Mouse (Mus musculus) NIH3T3 (cell line): ENCODE data around the gene Pip4k2c.
"Not testable (repeated sequence)": the region's sequence is repeated elsewhere in the genome, so short reads cannot be mapped to it uniquely, and the experiment has no call there.

ENCODE experiments used
- DNase-seq: peaks from one replicate; pipeline ENCODE4 v3.0.0-alpha.2; 2012; ENCODE audit warnings: low read depth

The Pip4k2c gene

DNA sequence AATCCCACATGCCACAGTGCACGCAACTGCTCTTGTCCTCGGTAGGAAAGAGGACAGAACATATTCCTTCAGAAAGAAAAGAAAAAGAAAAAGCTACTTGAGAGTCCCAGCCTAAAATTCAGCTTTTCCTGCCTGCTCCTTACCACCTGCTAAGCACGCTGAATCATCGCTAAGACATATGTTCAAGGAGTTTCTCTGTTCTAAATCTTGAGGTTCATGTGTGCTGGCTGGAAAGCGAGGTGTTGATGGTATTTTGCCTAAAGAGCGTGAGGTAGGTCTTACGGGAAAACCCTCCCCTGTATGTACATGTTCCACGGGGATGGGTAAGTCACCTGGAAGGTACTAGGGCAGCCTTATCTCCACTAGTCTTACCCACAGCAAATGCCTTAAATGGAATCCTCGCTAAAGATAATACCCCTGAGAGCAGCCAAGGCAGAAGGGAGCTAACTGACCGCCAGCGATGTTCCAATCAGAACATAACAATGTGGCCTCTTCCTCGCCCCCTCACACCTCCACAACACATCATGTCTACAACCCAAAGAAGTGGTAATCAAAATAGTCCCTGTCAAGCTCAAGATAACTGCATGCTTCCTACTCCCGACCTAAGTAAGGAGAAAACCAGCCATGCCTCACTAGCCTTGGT is 1.3 kb downstream of the Pip4k2c start:
- DNase-seq = no peak

DNA sequence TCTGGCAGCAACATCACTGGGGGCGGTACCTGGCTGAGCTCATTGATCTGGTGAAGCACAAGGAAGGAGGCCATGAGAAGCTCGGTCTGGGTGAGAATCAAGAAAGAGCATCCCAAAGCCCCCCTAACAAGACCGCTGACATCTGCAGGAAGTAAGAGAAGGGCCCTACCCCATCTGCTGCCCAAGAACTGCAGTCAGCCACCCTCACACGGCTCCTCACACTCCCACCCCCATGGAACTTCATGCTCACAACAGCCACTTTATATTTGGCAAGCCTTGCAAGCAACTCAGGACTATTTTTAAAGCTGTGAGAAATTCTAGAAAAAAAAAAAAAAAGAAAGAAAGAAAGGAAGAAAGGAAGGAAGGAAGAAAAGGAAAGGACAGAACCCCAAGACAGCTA is 2.5 kb downstream of the Pip4k2c start:
- DNase-seq = no peak

DNA sequence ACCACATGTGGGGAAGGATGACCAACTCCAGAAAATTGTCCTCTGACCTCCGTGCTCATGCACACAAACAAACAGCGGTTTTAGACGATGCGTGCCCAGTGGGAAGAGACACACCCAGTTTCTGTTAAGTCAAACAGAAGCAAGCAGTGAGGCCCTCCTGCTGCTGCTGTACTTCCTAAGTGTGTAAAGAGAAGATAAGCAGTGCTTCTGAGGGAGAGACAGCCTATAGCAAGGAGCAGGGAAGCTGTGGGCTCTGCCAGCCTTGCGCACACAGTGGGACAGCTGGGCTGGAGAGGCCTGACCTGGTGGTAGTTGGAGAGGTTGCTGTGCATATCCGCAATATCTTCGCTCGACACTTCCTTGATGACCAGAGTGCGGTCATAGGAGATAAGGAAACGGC is 6.0 kb downstream of the Pip4k2c start:
- no peak for DNase-seq

DNA sequence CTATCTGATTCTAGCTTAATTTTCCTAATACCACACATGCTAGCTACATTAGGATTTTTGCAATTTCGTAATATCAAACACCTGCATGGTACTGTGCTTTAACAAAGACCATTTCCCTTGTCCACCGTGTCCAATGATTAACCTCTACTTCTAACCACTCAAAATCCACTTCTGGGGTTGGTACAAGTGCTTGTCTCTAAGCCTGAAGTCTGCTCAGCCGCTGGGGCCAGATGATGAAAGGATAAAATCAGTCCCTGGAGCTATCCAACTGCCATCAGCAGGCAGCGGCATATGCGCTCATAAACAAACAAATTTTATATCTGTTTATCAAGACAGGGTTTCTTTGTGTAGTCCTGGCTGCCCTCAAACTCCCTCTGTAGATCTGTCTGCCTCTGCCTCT is 6.8 kb downstream of the Pip4k2c start:
- no peak for DNase-seq

DNA sequence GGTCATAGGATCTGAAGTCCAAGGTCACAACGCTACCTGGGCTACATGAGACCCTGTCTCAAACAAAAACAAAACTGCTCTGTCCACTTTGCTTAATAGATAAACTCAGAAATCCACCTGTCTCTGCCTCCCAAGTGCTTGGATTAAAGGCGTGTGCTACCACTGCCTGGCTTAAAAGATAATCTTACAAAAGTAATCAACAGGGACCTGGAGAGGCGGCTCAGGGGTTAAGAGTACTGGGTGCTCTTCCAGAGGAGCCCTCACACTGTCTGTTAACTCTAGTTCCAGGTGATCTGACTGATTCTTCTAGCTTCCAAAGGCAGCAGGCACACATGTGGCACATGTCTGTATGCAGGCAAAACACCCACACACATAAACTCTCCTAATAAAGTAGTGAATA is 8.3 kb downstream of the Pip4k2c start:
- DNase-seq = no peak

DNA sequence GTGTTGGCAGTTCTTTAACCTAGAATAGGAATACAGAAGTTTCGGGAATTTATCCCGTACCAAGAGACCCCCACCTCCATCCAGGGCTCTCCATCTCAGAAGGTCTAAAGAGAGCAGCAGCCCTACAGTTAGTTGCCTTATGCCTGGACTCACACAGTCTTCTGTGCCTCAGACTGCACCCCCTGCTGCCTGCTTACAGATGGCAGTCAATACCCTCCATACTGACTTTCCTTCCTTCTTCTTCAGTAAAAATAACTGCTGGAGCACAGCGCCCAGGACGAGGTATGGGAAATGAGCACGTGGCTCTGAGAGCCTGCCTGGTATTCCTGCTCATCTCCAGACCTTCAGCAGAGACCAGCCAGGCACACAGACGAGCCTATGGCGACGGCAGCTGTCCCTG is 11.1 kb downstream of the Pip4k2c start:
- DNase-seq = peak; percentile 35

DNA sequence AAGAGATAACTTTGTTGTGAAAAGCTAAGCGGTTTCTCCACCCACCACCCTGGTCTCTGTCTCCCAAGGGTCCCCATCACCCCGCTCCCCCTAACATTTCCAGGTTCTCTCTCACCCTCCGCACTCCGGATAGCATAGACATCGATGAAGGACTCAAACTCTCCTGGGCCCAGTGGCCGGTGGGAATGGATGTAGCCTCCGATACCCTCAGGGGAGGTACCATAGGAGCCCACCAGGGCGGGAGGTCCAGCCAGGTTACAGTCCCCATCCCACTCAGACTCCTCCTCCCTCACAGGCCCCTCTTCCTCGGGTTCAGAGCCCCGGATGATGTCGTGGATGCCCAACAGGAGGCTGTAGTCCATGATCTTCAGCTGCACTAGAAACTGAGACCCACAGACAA is 11.9 kb downstream of the Pip4k2c start:
- DNase-seq = no peak

DNA sequence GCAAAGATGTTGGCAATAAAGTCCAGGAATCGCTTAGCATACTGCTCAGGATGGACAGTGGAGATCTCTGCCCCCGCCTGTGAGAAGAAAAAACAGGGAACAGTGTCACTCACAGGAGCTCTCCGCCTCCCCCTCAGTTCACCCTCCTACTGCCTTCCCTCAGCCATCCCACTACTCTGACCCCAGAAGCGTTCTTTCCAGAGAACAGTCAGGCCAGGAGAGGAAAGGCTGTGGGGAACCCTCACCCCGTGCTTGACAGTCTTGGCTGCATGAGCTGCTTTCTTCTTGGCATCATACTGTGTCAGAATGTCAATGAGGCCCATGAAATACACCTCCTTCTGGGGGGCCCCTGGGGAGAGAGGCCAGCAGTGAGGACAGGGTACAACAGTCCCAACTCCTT is 12.3 kb downstream of the Pip4k2c start:
- DNase-seq = no peak

DNA sequence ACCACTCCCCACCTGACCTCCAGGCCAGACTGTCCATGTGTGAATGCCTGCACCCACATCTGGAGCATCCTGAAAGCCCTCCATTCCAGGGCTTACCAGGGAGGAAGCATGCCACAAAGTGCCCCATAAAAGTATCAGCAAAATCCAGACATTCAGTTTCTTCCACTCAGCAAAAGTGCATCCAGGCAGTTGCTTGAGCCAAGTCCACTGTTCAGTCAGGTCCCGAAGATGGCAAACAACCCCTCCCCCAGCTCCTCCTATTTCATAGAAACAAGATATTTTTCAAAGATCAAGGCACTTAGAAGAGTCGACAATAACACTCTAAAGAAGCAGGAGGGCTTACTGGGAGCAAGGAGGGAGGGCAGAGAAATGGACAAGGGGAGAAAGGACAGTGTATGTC is 12.9 kb downstream of the Pip4k2c start:
- no peak for DNase-seq

DNA sequence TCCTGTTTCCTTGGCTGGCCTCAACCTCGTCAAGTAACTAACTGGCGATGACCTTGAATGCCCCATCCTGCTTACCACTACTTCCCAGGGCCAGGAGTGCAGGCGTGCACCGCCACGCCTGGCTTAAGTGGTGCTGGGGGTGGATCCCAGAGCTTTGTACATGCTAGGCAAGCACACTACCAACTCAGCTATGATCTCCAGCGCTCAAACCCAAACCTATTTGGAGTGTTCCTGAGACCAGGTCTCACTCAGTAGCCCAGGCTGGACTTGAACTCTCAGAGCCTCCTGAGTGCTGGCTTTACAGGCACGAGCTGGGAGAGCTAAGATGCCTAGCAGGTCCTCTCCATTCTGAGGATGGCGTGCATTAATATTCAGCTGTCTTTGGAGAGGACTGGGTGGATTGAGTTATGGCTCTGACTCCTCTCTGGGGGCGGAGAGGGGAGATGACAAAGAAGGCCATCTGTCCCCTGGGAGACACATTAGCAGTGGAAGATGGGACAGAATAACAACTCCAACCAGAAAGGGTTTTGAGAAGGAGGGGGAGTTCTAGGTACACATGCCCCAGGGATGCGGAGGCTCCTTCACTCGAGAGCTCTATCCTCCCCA is 13.8 kb downstream of the Pip4k2c start:
- no peak for DNase-seq

DNA sequence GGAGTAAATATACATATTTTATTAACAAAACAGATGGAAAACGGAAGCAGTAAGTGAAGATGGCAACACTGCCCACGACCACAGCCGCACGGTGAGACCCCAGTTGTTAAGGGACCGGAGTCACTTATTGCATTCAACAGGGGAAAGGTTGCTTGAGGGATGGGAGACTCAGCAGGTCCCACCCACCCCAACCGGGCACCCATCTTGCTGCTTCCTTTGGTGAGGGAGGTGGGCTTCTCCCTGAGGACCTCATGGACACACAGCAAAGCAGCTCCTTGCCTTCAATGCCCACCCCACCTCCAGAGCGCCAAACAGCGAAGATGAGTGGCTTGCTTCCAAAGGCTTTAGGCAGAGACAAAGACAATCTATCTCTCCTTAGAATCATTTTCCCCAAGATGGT is 14.3 kb downstream of the Pip4k2c start:
- no peak for DNase-seq

DNA sequence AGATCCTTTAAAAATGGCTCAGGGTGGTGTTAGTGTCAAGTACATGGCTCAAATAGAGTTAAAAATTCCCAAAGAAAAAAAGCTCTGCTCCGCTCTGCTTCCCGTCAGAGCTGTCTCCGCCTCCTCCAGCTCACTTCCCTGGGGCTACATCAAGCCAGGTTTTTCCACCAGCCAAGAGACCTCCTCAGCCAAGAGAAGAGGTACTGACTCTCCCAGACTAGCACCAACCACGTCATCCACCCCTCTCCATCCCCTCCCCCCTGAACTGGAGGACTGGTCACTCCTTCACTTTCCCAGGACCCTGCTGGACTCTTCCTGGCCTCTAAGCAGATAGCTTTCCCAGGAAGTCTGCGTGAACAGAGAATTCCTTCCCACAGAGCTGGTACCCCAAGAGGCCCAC is 15.0 kb downstream of the Pip4k2c start:
- DNase-seq = peak; percentile 95

DNA sequence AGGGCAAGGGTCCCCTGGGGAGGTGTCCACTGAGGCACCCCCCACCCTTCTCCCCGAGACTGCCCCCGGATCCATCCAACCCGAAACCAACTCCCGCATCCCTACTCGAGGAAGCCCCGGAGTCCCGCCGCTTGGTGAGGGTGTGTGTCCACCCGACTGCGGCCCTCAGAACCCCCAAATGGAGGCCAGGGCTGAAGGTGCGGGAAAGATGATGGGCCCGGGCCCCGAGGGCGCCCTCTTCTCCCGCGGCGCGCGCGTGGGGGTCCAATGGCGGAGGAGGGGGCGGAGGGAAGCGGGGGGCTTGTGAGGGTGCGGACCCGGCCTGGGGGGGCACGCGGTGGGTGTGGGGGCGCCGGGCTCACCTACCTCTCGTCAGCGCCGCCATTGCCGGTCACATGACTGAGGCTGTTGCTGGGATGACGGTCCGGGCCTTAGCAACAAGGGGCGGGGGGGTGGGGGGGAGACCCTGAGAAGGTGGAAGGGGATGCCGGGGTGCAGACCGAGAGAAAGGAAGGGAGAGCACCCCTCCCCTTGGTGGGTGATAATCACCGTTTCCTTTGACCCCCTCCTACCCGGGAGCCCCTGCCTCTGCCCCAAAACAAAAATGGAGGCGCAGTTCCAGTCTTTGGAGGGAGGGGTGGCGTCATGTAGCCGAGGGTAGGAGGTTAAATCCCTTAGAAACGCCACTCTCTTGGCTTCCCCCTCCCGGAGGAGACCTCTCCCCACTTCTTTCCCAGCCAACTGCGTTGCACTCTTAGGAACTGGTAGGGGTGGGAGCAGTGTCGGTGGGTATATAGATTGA is 15.9 kb downstream of the Pip4k2c start, which contains the start of gene Dtx3:
TSS of gene Dtx3 (minus strand) at position 401 of the 802 bp plus-strand sequence.
- DNase-seq = peak; percentile 75

DNA sequence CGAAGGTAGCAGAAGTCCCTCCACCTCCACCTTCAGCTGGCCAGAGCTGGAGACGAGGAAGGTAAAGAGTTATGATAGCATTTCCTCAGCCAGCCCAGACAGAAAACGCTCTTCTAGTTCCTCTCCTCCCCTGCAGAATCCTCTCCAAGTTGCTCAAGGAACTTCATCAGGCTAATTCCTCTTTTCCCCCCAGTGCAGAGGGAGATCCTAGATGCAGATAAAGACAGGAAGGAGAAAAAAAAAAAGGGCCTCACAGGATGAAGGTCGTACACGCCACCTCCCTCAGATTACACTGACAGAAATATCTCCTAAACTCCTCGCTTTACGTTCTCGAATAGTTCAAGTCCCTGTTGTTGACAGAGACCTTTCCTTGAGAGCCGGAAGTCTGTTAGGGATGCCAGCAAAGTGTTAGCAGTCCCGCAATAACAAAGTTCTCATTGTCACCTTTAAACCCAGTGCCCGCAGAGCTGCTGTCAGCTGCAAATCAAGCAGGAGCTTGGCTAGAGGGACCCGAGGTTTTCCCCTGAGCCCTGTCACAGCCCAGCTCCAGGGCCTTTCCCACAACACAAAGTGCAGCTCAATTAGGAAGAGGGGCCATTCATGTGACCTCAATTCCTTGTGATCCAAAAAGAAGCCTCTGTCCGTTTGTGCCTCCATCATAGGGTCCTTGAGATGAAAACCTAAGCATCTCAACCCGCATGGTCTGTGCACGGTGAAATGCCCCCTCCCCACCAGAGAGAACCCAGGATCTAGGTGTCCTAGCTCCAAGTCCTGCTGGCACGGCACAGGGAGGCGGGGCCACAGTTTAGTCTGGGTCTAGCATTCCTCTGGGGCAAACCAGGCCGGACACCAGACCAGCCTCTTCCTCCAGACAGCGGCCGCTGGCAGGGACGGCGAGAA is 16.7 kb downstream of the Pip4k2c start:
- DNase-seq = peak; percentile 84

DNA sequence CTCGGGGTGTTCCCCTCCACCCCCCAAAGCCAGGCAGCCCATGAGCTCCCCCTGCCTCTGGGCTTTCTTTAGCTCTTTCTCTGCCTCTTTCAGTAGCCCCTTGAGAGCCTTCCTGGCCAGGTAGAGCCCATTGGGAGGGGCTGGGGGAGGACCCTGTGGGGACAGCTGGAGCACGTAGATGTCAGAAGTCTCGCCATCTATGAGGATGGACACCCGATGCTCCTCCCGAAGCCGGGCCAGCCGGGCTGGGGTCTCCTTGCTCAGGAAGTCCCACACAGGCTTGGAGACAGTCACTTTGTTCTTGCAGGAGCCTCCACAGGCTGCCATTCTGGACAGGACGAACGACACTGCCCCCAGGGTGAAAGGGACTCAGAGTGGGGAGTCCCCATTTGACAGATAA is 18.4 kb downstream of the Pip4k2c start:
- DNase-seq = no peak

DNA sequence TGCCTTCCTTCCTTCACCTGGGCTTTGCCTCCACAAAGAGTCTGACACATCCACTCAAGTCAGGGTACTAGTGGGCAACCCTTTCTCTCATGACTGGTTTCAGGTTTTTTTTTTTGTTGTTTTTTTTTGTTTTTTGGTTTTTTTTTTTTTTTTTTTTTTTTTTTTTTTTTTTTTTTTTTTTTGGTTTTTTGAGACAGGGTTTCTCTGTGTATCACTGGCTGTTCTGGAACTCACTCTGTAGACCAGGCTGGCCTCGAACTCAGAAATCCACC is 19.4 kb downstream of the Pip4k2c start:
- not testable (repeated sequence) for DNase-seq

DNA sequence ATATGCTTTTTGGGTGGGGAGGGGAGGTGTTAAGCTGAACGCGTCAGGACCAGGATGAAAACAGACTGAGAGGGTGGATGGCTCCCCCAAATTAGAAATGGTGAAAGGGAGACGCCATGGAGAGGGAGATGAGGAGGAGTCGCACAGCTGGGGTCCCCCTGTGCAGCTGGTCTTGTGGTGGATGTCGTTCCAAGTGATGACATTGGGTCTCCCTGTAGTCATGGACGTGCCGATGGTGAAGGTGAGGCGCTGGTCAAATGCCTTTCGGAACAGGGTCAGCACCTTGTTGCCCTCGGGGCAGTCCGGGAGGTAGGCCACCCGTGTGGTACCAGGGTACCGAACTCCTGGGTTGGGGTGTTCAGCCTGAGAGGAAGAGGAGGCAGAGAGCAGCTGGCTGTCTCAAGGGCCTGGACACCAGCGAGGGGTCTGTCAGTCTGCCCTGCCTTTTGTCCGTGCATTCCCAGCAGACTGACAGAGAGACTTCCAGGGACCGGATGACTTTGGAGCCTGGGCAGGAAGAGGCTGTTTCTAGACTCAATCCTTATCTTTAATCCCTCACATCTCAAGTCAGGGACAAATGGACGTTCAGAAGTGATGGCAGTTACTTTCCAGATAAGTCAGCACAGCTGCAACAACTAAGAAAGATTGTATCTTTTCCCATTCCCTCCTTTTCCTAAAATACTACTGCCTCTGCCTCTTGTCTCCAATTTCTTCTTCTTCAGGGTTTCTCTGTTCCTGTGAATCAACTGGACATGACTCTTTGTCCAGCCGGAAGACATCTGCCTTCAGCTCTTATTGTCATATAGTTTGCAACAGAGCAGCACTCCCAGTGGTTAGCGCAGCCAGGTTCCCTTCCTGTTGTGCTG is 20.0 kb downstream of the Pip4k2c start:
- no peak for DNase-seq

DNA sequence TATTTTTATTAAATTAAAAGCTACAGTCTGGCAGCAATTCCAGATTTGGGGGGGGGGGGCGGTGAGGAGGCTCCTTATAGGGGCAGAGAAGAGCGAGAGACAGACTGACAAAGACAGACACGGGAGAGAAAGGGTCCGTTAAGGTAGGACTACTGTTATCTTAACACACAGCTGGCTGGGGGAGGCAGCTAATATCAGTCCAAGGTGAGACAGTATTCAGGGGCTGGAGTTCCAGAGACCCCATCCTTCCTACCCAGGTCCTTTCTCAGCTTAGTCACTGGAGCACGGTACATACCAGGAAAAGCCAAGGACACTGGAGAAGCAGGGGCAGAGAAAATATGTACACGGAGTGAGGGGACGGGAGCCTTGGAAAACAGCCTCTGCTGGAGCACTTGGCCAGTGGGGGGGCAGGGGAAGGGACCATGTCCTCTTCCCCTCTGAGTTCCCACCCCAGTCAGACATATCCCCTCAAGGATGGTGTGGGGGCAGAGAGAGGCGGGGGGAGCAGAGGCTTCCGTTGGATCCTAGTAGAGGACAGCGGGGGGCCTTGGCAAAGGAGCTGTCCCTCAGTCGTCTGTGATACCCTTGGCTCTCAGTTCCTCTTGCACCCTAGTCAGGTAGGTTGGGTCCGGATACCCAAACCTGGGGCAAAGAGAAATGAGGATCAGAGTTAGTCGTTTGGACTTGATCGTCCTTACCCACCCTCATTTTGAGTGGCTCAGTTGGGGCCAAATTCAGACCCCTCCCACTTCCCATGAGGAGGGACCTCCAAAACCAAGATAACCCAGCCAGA is 20.8 kb downstream of the Pip4k2c start:
- DNase-seq = peak; percentile 25

DNA sequence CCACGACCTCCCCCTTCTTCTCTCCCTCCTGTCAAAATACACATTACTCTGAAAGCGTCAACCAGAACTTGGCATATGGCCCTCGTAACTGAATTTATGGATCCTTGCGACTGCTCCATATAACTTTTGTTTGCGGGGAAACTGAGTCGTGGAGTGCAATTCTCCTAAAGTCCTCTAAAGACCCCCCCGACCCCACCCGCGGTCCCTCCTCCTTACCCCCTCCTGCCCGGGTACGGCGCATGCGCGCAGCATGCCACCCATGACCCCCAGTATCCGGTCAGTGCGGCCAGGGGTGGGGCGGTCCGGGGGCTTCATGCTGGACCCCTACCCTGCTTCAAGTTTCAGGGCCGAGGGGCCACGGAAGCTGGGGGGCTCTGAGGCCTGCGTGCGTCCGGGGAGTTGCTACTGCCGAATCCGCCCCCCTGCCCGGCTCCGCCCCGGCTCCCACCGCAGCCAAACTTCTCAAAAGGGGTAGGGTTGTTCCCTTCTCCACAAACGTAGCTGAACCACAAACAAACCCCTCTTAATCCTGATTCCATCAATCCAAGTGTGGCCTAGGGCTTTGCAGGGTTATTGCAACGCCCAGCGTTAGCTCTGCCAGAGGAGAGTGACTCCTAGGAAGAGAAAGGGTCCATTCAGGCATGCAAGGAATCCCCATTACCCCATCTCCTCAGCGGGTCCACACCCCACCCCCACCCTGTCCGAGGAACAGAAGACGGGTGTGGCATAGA is 21.6 kb downstream of the Pip4k2c start, which contains the start of gene Arhgef25:
TSS of gene Arhgef25 (minus strand) at position 433 of the 731 bp plus-strand sequence.
- DNase-seq = peak; percentile 88

DNA sequence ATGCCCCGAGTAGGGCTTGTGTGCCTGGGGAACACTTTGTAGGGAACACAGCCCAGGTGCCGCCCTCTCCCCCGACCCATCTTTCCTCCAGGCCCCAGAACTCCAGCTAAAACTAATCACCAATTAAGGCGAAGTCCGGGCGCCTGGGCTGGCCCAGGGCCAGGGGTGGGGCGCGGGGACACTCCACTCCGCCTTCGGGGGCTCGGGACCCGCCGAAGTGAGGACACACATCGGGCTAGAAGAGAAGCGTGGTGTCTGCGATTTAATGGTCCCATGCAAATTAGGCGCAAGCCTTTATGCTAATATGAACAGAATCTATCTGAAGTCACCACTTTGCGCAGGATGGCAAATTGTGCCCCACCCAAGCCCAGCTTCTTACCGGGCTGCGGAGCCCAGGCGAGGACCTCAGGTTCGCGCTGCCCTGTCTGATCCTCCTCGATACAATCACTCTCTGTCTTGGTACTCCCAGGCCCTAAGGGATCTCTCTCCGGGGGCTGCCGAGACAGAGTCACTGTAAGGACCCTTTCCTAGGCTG is 22.2 kb downstream of the Pip4k2c start:
- peak; percentile 75 for DNase-seq
